ENCODE assay signal across 31 mouse cellular contexts in genomic region chr3:53789706-53790105, GRCm38 (mm10). TPM values are rescaled to one million over a fixed set of nuclear protein-coding genes. Genes with fewer than 3 reads are reported as not detected.
DNase-seq lines count a peak whose midpoint lies in the region.
"Had no signal": no experiment of that assay in that cellular context is flagged by ENCODE, and none has a peak within 500 bp of the region (broad histone marks: within the 10 kb centered on the region; RNA-seq: fewer than 3 reads in every experiment).

No protein-coding gene starts in this region.

- H3K27ac ChIP-seq in forebrain, embryonic 10.5 days = no peak overlapping the region
- H3K27ac ChIP-seq: embryonic facial prominence, embryonic 15.5 days; hindbrain, embryonic 15.5 days; limb, embryonic 15.5 days; neural tube, embryonic 13.5 days had no signal

- no peaks in the 10 kb centered on the region for H3K9me3 ChIP-seq in forebrain, embryonic 10.5 days
- H3K9me3 ChIP-seq: embryonic facial prominence, embryonic 15.5 days; heart, embryonic 12.5 days; hindbrain, embryonic 15.5 days; limb, embryonic 15.5 days; neural tube, embryonic 13.5 days had no signal

- no peaks in the 10 kb centered on the region for H3K36me3 ChIP-seq in forebrain, embryonic 10.5 days (replicated peaks)
- H3K36me3 ChIP-seq: embryonic facial prominence, embryonic 15.5 days; heart, embryonic 12.5 days; hindbrain, embryonic 15.5 days; limb, embryonic 15.5 days; neural tube, embryonic 13.5 days had no signal

- H3K4me3 ChIP-seq in forebrain, embryonic 10.5 days = no peak overlapping the region
- H3K4me3 ChIP-seq: embryonic facial prominence, embryonic 15.5 days; heart, embryonic 12.5 days; hindbrain, embryonic 15.5 days; limb, embryonic 15.5 days; neural tube, embryonic 13.5 days had no signal

- no peaks in the 10 kb centered on the region for H3K27me3 ChIP-seq in forebrain, embryonic 10.5 days (ENCODE audit: poor library complexity, severe bottlenecking)
- H3K27me3 ChIP-seq: CH12.LX; embryonic facial prominence, embryonic 15.5 days; heart, embryonic 12.5 days; hindbrain, embryonic 15.5 days; limb, embryonic 15.5 days; neural tube, embryonic 13.5 days had no signal

- H3K4me1 ChIP-seq in forebrain, embryonic 10.5 days = no peaks in the 10 kb centered on the region
- H3K4me1 ChIP-seq: embryonic facial prominence, embryonic 15.5 days; heart, embryonic 12.5 days; hindbrain, embryonic 15.5 days; limb, embryonic 15.5 days; neural tube, embryonic 13.5 days had no signal

- peak; percentile 42 for DNase-seq in gastrocnemius, postnatal 25 days
- DNase-seq in gastrocnemius, adult 8-10 months (ENCODE audit: low spot score in 2 of 2) = no peak
- peak; percentile 23 to 25 for DNase-seq in kidney, adult 8-10 months
- no peak for DNase-seq in kidney, adult 18-20 months
- peak; percentile 27 for DNase-seq in adipocyte (ENCODE audit: low spot score)
- DNase-seq in adrenal gland, postnatal 14 days = peak; percentile 58
- no peak for DNase-seq in spleen, postnatal 14 days (ENCODE audit: low spot score in 2 of 2)
- DNase-seq in forebrain, embryonic 10.5 days (ENCODE audit: extremely low spot score, low spot score) = no peak
- DNase-seq: cerebellum, adult 18-20 months; cerebellum, postnatal 36 days; forebrain, postnatal 0 days; heart, postnatal 14 days; lung, postnatal 10 days; midbrain, embryonic 14.5 days; right cerebral cortex, postnatal 14 days; thymus, postnatal 25 days had no signal

RNA-seq across cellular contexts. Expression of gene Gm10985, which starts 55.2 kb away (rescaled TPM):
- total RNA-seq in gastrocnemius, postnatal 25 days (2021) = not detected
- total RNA-seq in gastrocnemius, adult 8-10 months (2022) = not detected
- total RNA-seq in adrenal gland, postnatal 14 days (2021) = not detected in 2 replicates
- polyA plus RNA-seq in forebrain, embryonic 10.5 days (2016; fragmentation: Nextera tagmentation; extraction: Ambion mirVana) = not detected in 2 replicates
- total RNA-seq: CH12.LX; forebrain, postnatal 0 days; heart, postnatal 14 days; layer of hippocampus, adult 8-10 months; left cerebral cortex, adult 18-20 months; left cerebral cortex, postnatal 36 days; megakaryocyte, adult 5-6 weeks; MEL had no signal
- polyA plus RNA-seq: embryonic facial prominence, embryonic 15.5 days; forebrain, postnatal 0 days; heart, embryonic 12.5 days; hindbrain, embryonic 15.5 days; intestine, embryonic 16.5 days; limb, embryonic 15.5 days; liver, embryonic 16.5 days; midbrain, embryonic 14.5 days; neural tube, embryonic 13.5 days; spleen, adult 2 months; stomach, embryonic 16.5 days had no signal

Comparison
In these comparisons a context has a peak if more than half of its experiments do, and no peak if none do; other contexts are left out.
1. DNase-seq: peak in gastrocnemius, postnatal 25 days (single experiment), kidney, adult 8-10 months (2 of 2), adipocyte (single experiment) and adrenal gland, postnatal 14 days (single experiment); none in gastrocnemius, adult 8-10 months (0 of 2), kidney, adult 18-20 months (single experiment), spleen, postnatal 14 days (0 of 2) and forebrain, embryonic 10.5 days (single experiment).